Mouse (Mus musculus) subcutaneous adipose tissue, adult 2 months (tissue): ENCODE results near the gene Olfr1278. TPM values are rescaled to one million over a fixed set of nuclear protein-coding genes. Genes with fewer than 3 reads are reported as not detected.

Experiments
- polyA plus RNA-seq: library from polyadenylated mRNA; depleted of rRNA; stranded (reverse); fragments of >200 nt; gene quantifications from 2 replicates; pipeline ENCODE4 v1.2.3, GENCODE M21; 2012; ENCODE audit warnings: low replicate concordance; rRNA removed

Olfr1278 gene
- not detected in 2 replicates for polyA plus RNA-seq

DNA sequence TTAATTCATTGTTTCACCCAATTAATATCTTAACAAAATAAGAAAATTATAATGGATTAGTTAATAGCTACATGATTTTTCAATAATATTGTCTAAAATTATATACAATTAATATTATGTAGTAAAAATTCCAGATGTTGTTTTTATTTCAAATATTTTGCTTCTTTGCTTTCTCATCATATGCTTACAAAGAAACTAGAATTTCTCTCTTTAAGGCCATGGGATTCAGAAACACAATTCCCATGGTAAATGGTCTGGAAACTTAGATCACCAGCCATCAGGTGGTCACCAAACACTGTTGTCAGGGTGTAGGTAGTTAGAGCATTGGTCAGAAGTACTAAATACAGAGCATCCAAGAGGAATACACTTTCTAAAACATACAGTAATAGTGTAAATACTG is at the start of gene Olfr1278:
Gene Olfr1278 (plus strand): TSS at position 301 of the 400 bp plus-strand sequence.

DNA sequence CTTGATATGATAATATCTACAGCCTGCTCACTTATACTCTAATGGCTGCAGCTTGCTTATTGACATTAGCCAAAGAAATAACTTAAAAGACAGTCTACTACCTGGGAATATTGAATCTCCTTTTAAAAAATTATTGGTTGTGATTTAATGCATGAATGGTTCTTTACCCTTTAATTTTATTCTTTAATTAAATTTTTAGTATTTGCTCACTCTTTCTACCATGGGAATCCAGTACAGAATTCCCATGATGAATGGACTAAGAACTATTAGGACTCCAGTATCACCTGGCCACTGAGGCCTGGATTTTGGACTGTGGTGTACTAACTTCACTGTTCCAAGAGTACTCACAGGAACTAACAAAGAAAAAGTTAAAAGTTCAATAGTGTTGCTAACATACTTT is 35.7 kb upstream of the Olfr1278 start, which contains the start of gene Olfr1276:
Gene Olfr1276 (plus strand): TSS at position 301 of the 400 bp plus-strand sequence.

DNA sequence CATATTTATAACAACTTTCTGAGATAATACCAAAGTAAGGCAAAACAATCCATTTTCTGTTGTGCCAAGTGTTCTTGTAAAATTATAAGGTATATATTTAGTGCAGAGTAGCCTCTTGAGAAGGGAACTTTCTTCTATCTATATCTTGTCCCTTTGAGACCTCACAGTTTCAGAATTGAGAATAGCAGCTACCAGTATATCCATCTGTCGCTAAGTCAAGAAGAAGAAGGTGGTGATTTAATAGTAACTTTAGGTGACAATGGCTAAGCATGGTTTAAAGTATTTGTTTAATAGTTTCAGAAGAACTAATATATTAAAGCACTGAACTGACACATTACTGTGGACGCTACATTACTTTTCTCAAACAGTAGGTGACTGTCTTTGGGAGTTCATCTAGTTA is 15.9 kb upstream of the Olfr1278 start, which contains the start of gene Olfr1277:
Gene Olfr1277 (minus strand): TSS at position 101 of the 400 bp plus-strand sequence.

DNA sequence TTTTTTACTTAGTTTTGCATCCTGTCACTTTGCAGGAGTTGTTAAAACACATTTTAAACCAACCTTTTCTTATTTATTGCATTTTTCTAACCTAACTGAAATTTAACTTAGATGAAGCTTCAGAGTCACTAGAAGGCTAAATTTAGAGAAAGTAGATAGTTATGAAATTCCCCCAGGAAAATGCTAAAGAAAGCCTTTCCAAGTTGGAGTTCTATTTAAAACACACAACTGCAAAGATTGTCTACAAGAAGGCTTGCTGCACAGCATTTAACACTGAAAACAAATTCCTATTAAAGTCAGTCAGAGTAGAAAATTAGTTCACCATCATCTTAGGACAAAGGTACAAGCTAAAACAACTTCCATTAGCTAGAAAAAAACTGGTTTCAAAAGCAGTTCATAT is 10.4 kb downstream of the Olfr1278 start, which contains the start of gene Olfr1279:
Gene Olfr1279 (plus strand): TSS at position 262 of the 400 bp plus-strand sequence.

DNA sequence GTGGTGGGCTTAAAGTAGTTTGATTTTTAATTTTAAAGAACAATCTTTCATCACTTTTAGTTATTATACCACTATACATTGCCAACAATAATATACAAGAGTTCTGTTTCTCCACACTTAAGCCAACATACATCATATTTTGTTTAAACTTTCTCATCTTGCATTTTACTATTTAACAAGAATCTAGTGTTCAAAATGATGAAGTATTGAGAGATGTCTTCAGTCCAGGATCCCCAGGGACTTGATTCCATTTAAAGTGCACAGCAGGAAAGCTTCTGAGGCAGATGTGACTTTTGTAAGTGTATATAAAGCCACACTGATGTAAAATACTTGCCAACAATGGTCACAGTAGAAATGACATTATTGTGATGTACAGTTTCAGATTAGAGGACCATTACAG is 23.8 kb downstream of the Olfr1278 start, which contains the start of gene Olfr1280:
Gene Olfr1280 (plus strand): TSS at position 301 of the 400 bp plus-strand sequence.

DNA sequence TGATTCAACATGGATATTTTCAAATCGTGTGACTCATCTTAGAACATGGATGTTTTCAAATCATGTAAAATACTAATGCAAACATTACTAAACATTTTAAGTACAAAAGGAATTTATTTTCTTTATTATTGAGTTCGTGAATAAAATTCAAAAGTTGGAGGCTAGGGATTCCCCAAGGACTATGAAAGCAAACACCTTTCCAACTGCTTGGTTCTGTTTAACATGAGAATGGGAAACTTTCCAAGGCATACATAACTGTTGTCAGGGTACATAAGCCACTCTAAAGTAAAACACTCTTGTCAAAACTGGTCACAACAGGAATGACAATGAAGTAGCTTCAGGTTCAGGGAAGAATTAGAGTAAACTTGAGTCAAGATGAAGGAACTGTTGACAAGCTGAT is 36.3 kb downstream of the Olfr1278 start, which contains the start of gene Olfr1281:
Gene Olfr1281 (plus strand): TSS at position 301 of the 400 bp plus-strand sequence.

DNA sequence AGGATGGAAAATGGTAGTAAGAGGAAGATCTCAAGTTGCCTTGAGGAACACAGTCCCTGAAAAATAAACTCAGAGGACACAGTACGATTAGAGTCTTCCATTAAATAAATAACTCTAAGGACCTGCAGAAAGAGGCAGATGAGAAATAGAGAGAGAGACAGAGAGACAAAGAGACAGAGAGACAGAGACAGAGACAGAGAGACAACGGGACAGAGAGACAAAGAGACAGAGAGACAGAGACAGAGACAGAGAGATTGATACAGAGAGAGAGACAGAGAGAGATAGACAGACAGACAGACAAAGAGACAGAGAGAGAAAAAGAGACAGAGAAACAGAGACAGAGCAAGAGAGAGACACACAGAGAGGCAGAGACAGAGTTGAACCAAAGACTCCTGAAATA is 46.0 kb downstream of the Olfr1278 start, which contains the start of gene Olfr1282:
Gene Olfr1282 (minus strand): TSS at position 101 of the 400 bp plus-strand sequence.

Other genes starting within 250 kb of the Olfr1278 start
- gene Gm13941, start 184.2 kb upstream of the Olfr1278 start, polyA plus RNA-seq = not detected in 2 replicates
- gene Gm15130, start 137.2 kb upstream of the Olfr1278 start, polyA plus RNA-seq = not detected in 2 replicates
- gene 4930430A15Rik, start 60.5 kb upstream of the Olfr1278 start, polyA plus RNA-seq = not detected in 2 replicates
- not detected in 2 replicates for gene Olfr1275, start 54.9 kb upstream of the Olfr1278 start, polyA plus RNA-seq
- not detected in 2 replicates for gene Olfr1276, start 35.6 kb upstream of the Olfr1278 start, polyA plus RNA-seq
- not detected in 2 replicates for gene Olfr1277, start 16.0 kb upstream of the Olfr1278 start, polyA plus RNA-seq
- not detected in 2 replicates for gene Olfr1279, start 10.5 kb downstream of the Olfr1278 start, polyA plus RNA-seq
- gene Olfr1280, start 23.9 kb downstream of the Olfr1278 start, polyA plus RNA-seq = not detected in 2 replicates
- not detected in 2 replicates for gene Olfr1281, start 36.4 kb downstream of the Olfr1278 start, polyA plus RNA-seq
- gene Olfr1282, start 45.9 kb downstream of the Olfr1278 start, polyA plus RNA-seq = not detected in 2 replicates
- not detected in 2 replicates for gene Olfr1283, start 76.7 kb downstream of the Olfr1278 start, polyA plus RNA-seq
- gene Olfr1284, start 85.4 kb downstream of the Olfr1278 start, polyA plus RNA-seq = not detected in 2 replicates
- not detected in 2 replicates for gene Olfr1286, start 133.0 kb downstream of the Olfr1278 start, polyA plus RNA-seq
- not detected in 2 replicates for gene Olfr1287, start 159.0 kb downstream of the Olfr1278 start, polyA plus RNA-seq
- not detected in 2 replicates for gene Olfr1288, start 184.0 kb downstream of the Olfr1278 start, polyA plus RNA-seq
- gene Olfr1289, start 190.7 kb downstream of the Olfr1278 start, polyA plus RNA-seq = not detected in 2 replicates
- gene Olfr1290, start 203.7 kb downstream of the Olfr1278 start, polyA plus RNA-seq = not detected in 2 replicates
- gene Olfr1291-ps1, start 207.0 kb downstream of the Olfr1278 start, polyA plus RNA-seq = not detected in 2 replicates
- not detected in 2 replicates for gene Olfr1293-ps, start 235.1 kb downstream of the Olfr1278 start, polyA plus RNA-seq